Mouse (Mus musculus) intestine, embryonic 15.5 days (tissue): Measurements from ENCODE around the gene Tmem210. TPM values are rescaled to one million over a fixed set of nuclear protein-coding genes. Genes with fewer than 3 reads are reported as not detected.

Experiments used
- ATAC-seq: fragments of 200-750 bp; cut with Nextera tagmentation; 2 replicates; pipeline ENCODE4 v1.8.0; 2017; ENCODE audit warnings: moderate TSS enrichment, moderate library complexity
- H3K27ac ChIP-seq: fragments of 300-500 bp; sonication (generic); 2 replicates; pipeline ENCODE4 v1.5.1; 2015; ENCODE audit warnings: mild to moderate bottlenecking, inconsistent platforms
- H3K27me3 ChIP-seq: fragments of 300-500 bp; sonication (generic); replicated peaks from 2 replicates; pipeline ENCODE4 v1.6.1; 2015; ENCODE audit warnings: inconsistent platforms
- H3K36me3 ChIP-seq: fragments of 300-500 bp; sonication (generic); 2 replicates; pipeline ENCODE4 v1.6.1; 2015; ENCODE audit warnings: inconsistent platforms
- H3K4me1 ChIP-seq: fragments of 300-500 bp; sonication (generic); replicated peaks from 2 replicates; pipeline ENCODE4 v1.6.1; 2015; ENCODE audit warnings: inconsistent platforms
- H3K4me2 ChIP-seq: fragments of 300-500 bp; sonication (generic); replicated peaks from 2 replicates; pipeline ENCODE4 v1.6.1; 2015; ENCODE audit warnings: mild to moderate bottlenecking, inconsistent platforms
- H3K4me3 ChIP-seq: fragments of 300-500 bp; sonication (generic); replicated peaks from 2 replicates; pipeline ENCODE4 v1.5.1; 2015; ENCODE audit warnings: inconsistent platforms
- H3K9ac ChIP-seq: fragments of 300-500 bp; sonication (generic); 2 replicates; pipeline ENCODE4 v1.6.1; 2015; ENCODE audit warnings: inconsistent platforms
- H3K9me3 ChIP-seq: fragments of 300-500 bp; sonication (generic); 2 replicates; pipeline ENCODE4 v1.6.1; 2016; ENCODE audit warnings: inconsistent platforms
- WGBS: fragments of 180-500 bp; shearing (Covaris S2); methylation state at CpG from one replicate; pipeline ENCODE4 v1.1.7; 2015; 5-methylcytosine and 5-hydroxymethylcytosine counted together
- polyA plus RNA-seq: library from polyadenylated mRNA; unstranded; fragments of >200 nt; fragmentation: Nextera tagmentation; extraction: Ambion mirVana; gene quantifications from 2 replicates; pipeline ENCODE4 v1.2.1, GENCODE M21; 2015

Gene Tmem210
- polyA plus RNA-seq, 1 experiment from 2014 or later, result not detected

GRCm38 (mm10) chr2:25333569-25333968 is 45.6 kb downstream of the Tmem210 start:
- ATAC-seq, result no peak
- H3K4me2 ChIP-seq, result peak overlapping the region; percentile 88
- H3K36me3 ChIP-seq, result peaks cover 25% of the 10 kb centered on the region
- no peak overlapping the region for H3K27ac ChIP-seq
- H3K4me1 ChIP-seq, result peaks cover 10% of the 10 kb centered on the region
- peak overlapping the region; percentile 83; the same call in 1 of the 2 replicates for H3K9ac ChIP-seq
- 83% methylated on average over 2 of the region's 2 CpGs for WGBS
- H3K4me3 ChIP-seq, result peak overlapping the region; percentile 89
- H3K9me3 ChIP-seq, result no peaks in the 10 kb centered on the region
- H3K27me3 ChIP-seq, result no peaks in the 10 kb centered on the region

- WGBS, result 84% methylated on average over 6 of the region's 6 CpGs
- Histone ChIP-seq H3K9me3 (no peaks in the 10 kb centered on the region), H3K27ac (no peak overlapping the region), H3K4me2 (no peak overlapping the region), H3K27me3 (no peaks in the 10 kb centered on the region), H3K4me1 (peaks cover 3% of the 10 kb centered on the region), H3K36me3 (peaks cover 39% of the 10 kb centered on the region), H3K4me3 (no peak overlapping the region), H3K9ac (no peak overlapping the region)
- no peak for ATAC-seq
Observed at GRCm38 (mm10) chr2:25338303-25338702, 50.4 kb downstream of the Tmem210 start.

Other genes starting within 250 kb of the Tmem210 start
- 48.8 and 50.6 TPM in 2 replicates for gene Nsmf, start 233.8 kb upstream of the Tmem210 start, polyA plus RNA-seq
- 8.9 and 11.7 TPM in 2 replicates for gene Entpd8, start 207.8 kb upstream of the Tmem210 start, polyA plus RNA-seq
- 5.6 and 10.0 TPM in 2 replicates for gene Noxa1, start 193.0 kb upstream of the Tmem210 start, polyA plus RNA-seq
- gene Nrarp, start 107.4 kb upstream of the Tmem210 start, polyA plus RNA-seq, result 14.3 and 19.3 TPM in 2 replicates
- 16.4 and 18.5 TPM in 2 replicates for gene Tor4a, start 91.3 kb upstream of the Tmem210 start, polyA plus RNA-seq
- 94.8 and 106 TPM in 2 replicates for gene Nelfb, start 76.7 kb upstream of the Tmem210 start, polyA plus RNA-seq
- not detected in 2 replicates for gene Stpg3, start 73.5 kb upstream of the Tmem210 start, polyA plus RNA-seq
- not detected in 2 replicates for gene Fam166a, start 69.4 kb upstream of the Tmem210 start, polyA plus RNA-seq
- 600 and 657 TPM in 2 replicates for gene Tubb4b, start 63.4 kb upstream of the Tmem210 start, polyA plus RNA-seq
- gene Slc34a3, start 53.8 kb upstream of the Tmem210 start, polyA plus RNA-seq, result 5.0 and 5.6 TPM in 2 replicates
- 0.14 and 0.29 TPM in 2 replicates for gene Rnf224, start 51.4 kb upstream of the Tmem210 start, polyA plus RNA-seq
- 19.0 and 24.8 TPM in 2 replicates for gene Rnf208, start 45.9 kb upstream of the Tmem210 start, polyA plus RNA-seq
- gene Cysrt1, start 45.7 kb upstream of the Tmem210 start, polyA plus RNA-seq, result 1.4 and 2.3 TPM in 2 replicates
- gene AL732309.1, start 41.3 kb upstream of the Tmem210 start, polyA plus RNA-seq, result 4.3 and 5.5 TPM in 2 replicates
- gene Tmem203, start 32.7 kb upstream of the Tmem210 start, polyA plus RNA-seq, result 22.8 and 23.2 TPM in 2 replicates
- gene Tprn, start 25.5 kb upstream of the Tmem210 start, polyA plus RNA-seq, result 20.7 and 23.6 TPM in 2 replicates
- gene Ssna1, start 15.7 kb upstream of the Tmem210 start, polyA plus RNA-seq, result 200 and 212 TPM in 2 replicates
- gene Anapc2, start 15.7 kb upstream of the Tmem210 start, polyA plus RNA-seq, result 95.8 and 103 TPM in 2 replicates
- 0.43 and 1.8 TPM in 2 replicates for gene Lrrc26, start 1.8 kb downstream of the Tmem210 start, polyA plus RNA-seq
- 1.4 TPM in 2 replicates for gene Grin1, start 31.0 kb downstream of the Tmem210 start, polyA plus RNA-seq
- 40.2 and 40.8 TPM in 2 replicates for gene Man1b1, start 44.2 kb downstream of the Tmem210 start, polyA plus RNA-seq
- gene Dpp7, start 68.2 kb downstream of the Tmem210 start, polyA plus RNA-seq, result 46.0 and 48.6 TPM in 2 replicates
- 105 and 122 TPM in 2 replicates for gene Uap1l1, start 77.5 kb downstream of the Tmem210 start, polyA plus RNA-seq
- 46.8 and 48.8 TPM in 2 replicates for gene Sapcd2, start 84.2 kb downstream of the Tmem210 start, polyA plus RNA-seq
- 12.1 and 15.6 TPM in 2 replicates for gene Entpd2, start 107.7 kb downstream of the Tmem210 start, polyA plus RNA-seq
- 40.9 and 48.2 TPM in 2 replicates for gene Npdc1, start 111.2 kb downstream of the Tmem210 start, polyA plus RNA-seq
- gene Fut7, start 135.1 kb downstream of the Tmem210 start, polyA plus RNA-seq, result 0.18 TPM in 1 of 2 replicates, not detected in the other
- 2.8 and 3.7 TPM in 2 replicates for gene Abca2, start 140.6 kb downstream of the Tmem210 start, polyA plus RNA-seq
- gene Clic3, start 168.7 kb downstream of the Tmem210 start, polyA plus RNA-seq, result 2.2 and 3.0 TPM in 2 replicates
- gene Paxx, start 172.9 kb downstream of the Tmem210 start, polyA plus RNA-seq, result 28.0 and 33.2 TPM in 2 replicates
- 4.6 and 5.8 TPM in 2 replicates for gene Ptgds, start 181.9 kb downstream of the Tmem210 start, polyA plus RNA-seq
- not detected in 2 replicates for gene Lcn12, start 205.8 kb downstream of the Tmem210 start, polyA plus RNA-seq
- gene Fbxw5, start 212.6 kb downstream of the Tmem210 start, polyA plus RNA-seq, result 57.5 and 65.2 TPM in 2 replicates
- 5.4 and 8.3 TPM in 2 replicates for gene C8g, start 213.6 kb downstream of the Tmem210 start, polyA plus RNA-seq